Mouse (Mus musculus) granulocyte monocyte progenitor cell, adult 5-6 weeks (primary cell): ENCODE data around the gene Nubp2. TPM values are rescaled to one million over a fixed set of nuclear protein-coding genes. Genes with fewer than 3 reads are reported as not detected.

ENCODE experiments used
- ATAC-seq: replicated peaks from 2 replicates; pipeline ENCODE4 v1.8.0; 2016; ENCODE audit warnings: mild to moderate bottlenecking, moderate TSS enrichment, inconsistent platforms; ENCODE audit not compliant: poor library complexity, severe bottlenecking
- total RNA-seq, 2 experiments: library from RNA; stranded (forward) in 1 of 2; stranded (reverse) in 1 of 2; fragments of 200-712, 200-1000 nt in 1 of 2; fragments of >200 nt in 1 of 2; fragmentation: Nextera tagmentation in 1 of 2; gene quantifications; 2 replicates each; pipeline ENCODE4 v1.2.3; 2014 to 2017

Gene Nubp2
- total RNA-seq, 2 experiments from 2014 or later = 42.8 to 108 TPM

DNA sequence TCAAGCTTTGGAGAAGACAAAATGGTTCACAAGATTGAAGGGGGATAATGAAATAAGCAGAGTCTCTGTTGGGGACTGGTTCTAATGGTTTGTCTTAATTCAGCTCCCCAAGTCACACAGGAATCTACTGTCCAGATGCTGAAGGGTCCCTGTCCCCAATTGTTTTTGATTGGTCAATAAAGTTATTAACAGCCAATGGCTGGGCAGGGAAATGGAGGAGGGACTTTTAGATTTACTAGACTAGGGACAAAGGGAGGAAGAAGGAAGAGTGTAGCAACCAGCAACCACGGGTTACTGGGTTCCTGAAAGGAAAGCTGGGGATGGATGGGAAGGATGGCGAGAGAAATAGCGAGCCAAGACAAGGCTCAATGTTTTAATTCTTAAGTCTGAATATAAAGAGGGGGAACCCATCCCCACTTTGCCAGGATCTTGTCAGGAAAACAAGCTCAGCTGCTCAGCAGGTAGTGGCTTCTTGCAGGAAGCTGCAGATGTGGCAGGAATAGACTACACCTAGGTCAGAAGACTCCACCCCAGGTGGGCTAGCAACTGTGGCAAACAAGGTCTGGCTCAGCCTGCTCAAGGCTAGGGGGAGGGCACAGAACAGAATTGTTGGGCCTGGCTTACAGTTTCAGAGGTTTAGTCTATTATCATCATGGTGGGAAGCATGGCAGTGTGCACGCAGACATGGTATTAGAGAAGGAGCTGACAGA, 12.3 kb downstream of the Nubp2 start:
- ATAC-seq = no peak

DNA sequence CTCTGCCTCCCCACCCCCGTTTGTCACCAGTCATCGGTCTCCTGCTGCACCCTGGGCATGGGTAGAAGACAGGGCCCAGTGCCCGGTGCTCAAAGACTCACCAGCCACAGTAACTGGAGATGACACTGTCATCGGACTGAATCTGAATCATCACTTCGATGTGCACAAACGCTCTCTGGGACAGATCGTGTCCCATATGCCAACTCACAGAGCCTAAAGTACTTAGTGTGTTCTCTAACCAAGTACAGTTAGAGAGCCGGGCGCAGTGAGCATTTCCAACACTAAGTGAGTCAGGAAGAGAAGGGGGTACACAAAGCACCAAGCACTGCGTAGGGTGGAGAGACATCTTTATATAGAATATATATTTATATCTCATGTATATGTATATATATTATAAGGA, 18.2 kb downstream of the Nubp2 start:
- no peak for ATAC-seq

GRCm38 (mm10) chr17:24865776-24866175, 20.4 kb downstream of the Nubp2 start, which contains the start of gene Igfals:
Gene Igfals, plus strand, starts transcription at chr17:24865997.
- ATAC-seq = no peak

- ATAC-seq = no peak
Measured at GRCm38 (mm10) chr17:24861785-24862184, 24.4 kb downstream of the Nubp2 start.

- no peak for ATAC-seq
Measured at GRCm38 (mm10) chr17:24860076-24860475, 26.1 kb downstream of the Nubp2 start.

DNA sequence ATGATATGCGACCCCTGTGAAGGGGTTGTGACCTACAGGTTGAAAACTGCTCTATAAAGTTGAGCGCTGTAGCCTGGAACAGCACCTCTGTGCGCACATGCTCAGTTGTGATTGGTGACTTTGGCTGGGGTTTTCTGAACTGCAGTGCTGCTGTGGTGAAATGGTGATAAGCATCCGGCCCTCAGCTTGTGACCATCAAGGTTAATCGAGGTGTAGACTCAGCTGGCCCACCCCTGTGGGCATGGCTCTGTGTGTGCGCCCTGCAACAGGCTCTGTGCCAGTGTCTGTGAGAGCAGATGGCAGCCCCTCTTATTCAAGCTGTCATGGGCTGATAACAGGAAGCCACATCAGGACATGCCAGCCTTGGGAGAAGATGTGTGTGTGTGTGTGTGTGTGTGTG, 27.2 kb downstream of the Nubp2 start:
- no peak for ATAC-seq

DNA sequence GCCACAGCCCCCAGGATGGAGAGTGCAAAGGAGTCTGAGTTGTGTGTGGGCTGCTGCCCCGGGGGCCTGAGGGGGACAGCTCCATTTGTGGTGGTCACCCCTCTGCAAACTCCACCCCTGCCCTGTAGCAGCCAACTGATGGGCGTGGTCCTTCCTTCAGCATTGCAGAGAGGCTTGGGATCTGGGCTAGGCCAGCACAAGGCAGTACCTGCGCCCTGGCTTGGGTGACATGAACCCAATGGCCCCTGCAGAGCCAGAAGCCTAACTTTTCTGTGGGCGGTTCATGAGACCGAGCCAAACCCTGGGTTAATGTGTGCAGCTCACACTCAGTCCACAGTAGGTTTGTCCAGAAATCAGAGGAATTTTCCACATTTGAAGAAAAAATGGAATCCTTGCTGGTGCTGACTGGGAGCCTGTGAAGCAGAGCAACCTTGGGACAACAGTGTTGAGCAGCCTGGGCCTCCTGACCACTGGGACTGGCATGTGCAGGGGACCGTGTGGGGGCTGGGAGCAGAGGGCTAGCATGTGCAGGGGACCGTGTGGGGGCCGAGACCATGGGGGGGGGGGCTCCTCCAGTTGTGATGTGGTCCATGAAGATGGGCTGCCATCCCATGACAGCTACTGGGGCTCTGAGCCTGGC, 28.2 kb downstream of the Nubp2 start:
- no peak for ATAC-seq

GRCm38 (mm10) chr17:24856589-24856988, 29.6 kb downstream of the Nubp2 start:
- no peak for ATAC-seq

DNA sequence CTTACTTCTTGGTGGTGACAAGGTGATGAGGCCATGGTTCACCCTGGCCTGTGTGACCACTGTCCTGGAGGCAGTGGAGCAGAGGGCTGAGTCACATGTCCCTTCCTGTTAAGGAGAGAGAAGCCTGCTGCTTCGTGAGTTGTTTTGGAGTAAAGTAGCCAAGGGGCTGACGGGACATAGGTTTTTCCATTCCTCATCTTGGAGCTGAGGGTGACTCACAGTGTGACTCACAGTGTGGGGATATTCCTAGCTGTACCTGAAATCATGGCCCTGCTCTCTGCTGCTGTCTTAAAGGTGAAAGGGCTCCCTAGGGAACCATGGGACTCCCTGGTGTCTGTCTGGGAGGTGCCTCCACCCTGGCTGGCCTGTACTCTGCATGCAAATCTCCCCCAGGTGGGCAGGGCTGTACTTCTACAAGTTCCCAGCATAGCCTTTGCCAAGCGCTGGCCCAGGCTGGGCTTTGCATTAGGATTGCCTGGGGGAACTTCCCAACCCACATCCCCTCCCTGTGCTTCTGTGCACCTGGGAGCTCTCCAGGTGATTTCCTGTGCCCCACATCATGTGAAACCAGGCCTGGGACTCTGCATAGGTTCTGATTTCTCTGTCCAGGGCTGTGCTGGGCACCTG, 30.2 kb downstream of the Nubp2 start:
- no peak for ATAC-seq

GRCm38 (mm10) chr17:24851381-24852125, 34.6 kb downstream of the Nubp2 start:
- ATAC-seq = peak; percentile 26; the same call in 1 of the 2 replicates

DNA sequence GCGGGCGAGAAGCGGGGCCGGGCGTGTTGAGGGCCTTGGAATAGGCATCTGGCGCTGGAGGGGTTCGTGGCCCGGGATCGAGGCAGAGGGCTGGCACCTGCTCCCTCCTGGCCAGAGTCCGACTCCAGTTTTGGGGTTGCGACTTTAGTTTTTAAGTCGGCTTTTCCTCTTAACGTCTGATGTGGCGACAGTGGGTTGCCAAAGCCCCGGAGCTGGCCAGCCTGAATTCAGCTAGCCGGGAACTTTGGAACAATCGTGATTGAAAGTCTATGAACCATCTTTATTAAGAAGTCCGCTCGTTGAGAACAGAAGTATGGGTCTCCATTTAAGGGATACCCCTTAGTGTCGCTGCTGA, 35.4 kb downstream of the Nubp2 start:
- no peak for ATAC-seq

DNA sequence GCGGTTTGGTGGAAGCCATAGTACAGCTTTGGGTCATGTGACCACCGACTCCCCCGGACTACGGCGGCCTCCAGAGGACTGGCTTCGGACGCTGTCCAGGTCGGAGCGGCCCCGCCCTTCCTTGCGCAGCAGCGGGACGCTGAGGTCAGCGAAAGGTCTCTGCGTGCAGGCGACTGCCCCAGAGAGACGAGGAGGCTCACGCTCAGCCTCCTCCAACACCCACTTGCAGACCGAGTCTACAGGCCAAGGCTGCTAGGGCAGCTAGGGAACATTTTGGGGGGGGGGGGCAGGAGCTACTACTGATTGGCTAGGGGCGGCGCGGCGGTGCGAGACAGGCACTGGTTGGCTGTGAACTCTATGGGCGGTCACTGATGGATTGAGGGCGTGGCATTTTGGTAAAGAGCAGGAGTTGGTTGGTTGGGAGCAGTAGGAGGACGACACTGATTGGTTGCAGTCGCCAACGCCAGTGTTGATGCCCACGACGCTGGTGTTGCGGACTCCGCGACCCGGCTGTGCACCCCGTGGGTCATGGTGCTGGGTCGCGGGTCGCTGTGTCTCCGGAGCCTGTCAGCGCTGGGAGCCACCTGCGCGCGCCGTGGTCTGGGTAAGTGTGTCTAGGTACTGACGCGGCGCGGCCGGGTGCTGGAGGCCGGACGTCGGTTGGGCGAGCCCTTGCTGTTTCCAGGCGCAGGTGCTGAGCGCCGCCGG, 35.9 kb downstream of the Nubp2 start, which contains the start of gene Fahd1:
TSS of gene Fahd1 (minus strand) at position 300 of the 708 bp plus-strand sequence.
- peak; percentile 90 for ATAC-seq

- no peak; the same call in 1 of the 2 replicates for ATAC-seq
Measured at GRCm38 (mm10) chr17:24849733-24850064, 36.5 kb downstream of the Nubp2 start.

DNA sequence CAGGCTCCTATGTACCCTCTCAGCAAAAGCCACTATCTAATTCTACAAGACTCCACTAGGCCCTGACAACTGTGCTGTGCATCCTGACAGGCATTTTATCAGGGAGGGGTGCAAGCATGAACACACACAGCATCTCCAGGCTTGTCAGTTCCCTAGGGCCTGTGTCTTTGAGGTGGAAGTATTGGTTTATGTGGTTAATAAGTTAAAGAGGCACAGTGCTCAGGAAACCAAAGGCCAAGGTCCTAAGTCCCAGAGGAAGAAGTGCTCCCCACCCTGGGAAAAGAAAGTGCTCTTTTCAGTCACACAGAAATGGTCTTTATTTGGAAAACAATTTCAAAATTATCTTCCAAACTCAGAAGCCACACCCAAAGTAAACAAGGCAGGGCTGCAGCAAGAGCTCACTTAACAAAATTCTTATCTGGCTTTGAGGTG, 37.5 kb downstream of the Nubp2 start:
- no peak for ATAC-seq

DNA sequence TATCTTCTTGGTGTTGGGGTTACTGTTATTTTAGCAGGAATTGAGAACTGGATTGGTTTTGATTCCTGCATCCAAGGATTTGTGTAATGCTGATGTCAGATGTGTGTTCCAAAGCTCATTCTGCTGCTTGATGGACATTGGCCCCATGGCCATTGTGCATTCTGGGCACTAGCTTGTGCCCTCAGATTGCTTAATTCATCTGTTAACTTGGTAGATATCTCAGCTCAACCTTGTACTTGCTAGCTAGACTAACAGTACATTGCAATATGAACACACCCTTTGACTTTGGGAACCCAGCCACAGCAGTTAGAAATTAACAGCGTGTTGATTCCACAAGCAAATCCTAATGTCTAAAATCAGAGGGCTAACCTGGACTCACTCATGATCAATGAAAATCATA, 38.8 kb downstream of the Nubp2 start:
- ATAC-seq = no peak

DNA sequence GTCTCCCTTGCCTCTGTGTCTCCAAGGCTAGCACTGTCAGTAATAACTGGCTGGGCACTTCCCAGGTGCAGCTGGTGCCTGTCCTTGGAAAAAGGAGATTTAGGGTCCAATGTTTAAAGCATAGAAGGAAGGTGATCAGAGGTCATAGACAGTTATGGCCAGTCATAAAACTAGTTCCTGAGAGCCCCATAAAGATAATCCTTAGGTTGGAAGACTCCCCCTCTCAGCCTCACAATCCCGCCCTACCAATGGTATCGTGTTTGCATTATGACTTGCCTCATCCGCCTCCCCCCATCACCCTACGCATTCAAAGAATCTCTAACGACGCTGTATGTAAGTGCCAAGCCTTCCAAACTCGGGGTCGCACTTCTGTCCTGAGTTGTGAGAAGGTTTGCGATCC, 41.6 kb downstream of the Nubp2 start:
- ATAC-seq = no peak

- ATAC-seq = 0 out of 2 replicates have a peak, but pooled peaks have one; percentile 17
Measured at GRCm38 (mm10) chr17:24842631-24843030, 43.5 kb downstream of the Nubp2 start.

- ATAC-seq = peak; percentile 56
Measured at GRCm38 (mm10) chr17:24841133-24841532, 45.0 kb downstream of the Nubp2 start.

GRCm38 (mm10) chr17:24840341-24840740, 45.8 kb downstream of the Nubp2 start:
- ATAC-seq = no peak

GRCm38 (mm10) chr17:24839842-24840241, 46.3 kb downstream of the Nubp2 start, which contains the start of gene Hagh:
Gene Hagh, plus strand, starts transcription at chr17:24840143.
- no peak for ATAC-seq
